Mouse (Mus musculus): ENCODE measurements around the gene Spata31d1a.

Spata31d1a gene

GRCm38 (mm10) chr13:59699131-59699530 lies 11.0 kb downstream of the Spata31d1a start:
- DNase-seq: no peak

GRCm38 (mm10) chr13:59695781-59696180 lies 14.3 kb downstream of the Spata31d1a start:
- DNase-seq: no peak

- no peak for DNase-seq
Observed at GRCm38 (mm10) chr13:59694008-59694407, 16.1 kb downstream of the Spata31d1a start, which contains the start of gene 4921517D22Rik. 4921517D22Rik (minus strand) TSS chr13:59694108.

GRCm38 (mm10) chr13:59691478-59691877 lies 18.7 kb downstream of the Spata31d1a start:
- DNase-seq: no peak

GRCm38 (mm10) chr13:59690576-59690975 lies 19.6 kb downstream of the Spata31d1a start:
- DNase-seq: no peak

- no peak for DNase-seq
Observed at GRCm38 (mm10) chr13:59689843-59690242, 20.3 kb downstream of the Spata31d1a start.

- no peak for DNase-seq
Observed at GRCm38 (mm10) chr13:59689313-59689712, 20.8 kb downstream of the Spata31d1a start.

GRCm38 (mm10) chr13:59688338-59688770 lies 21.8 kb downstream of the Spata31d1a start:
- DNase-seq: peak in 1 of 2 experiments; percentile 19

GRCm38 (mm10) chr13:59685236-59685635 lies 24.9 kb downstream of the Spata31d1a start:
- DNase-seq: no peak

- DNase-seq: no peak
Observed at GRCm38 (mm10) chr13:59682629-59683028, 27.5 kb downstream of the Spata31d1a start.

- DNase-seq: no peak
Observed at GRCm38 (mm10) chr13:59679908-59680307, 30.2 kb downstream of the Spata31d1a start.

- DNase-seq: no peak
Observed at GRCm38 (mm10) chr13:59679306-59679705, 30.8 kb downstream of the Spata31d1a start.

GRCm38 (mm10) chr13:59676316-59677229 lies 33.6 kb downstream of the Spata31d1a start:
- peak in 1 of 2 experiments; percentile 55 for DNase-seq

GRCm38 (mm10) chr13:59675151-59676011 lies 34.7 kb downstream of the Spata31d1a start, which contains the start of gene Golm1:
Golm1 (minus strand) TSS chr13:59675811.
- peak; percentile 63 to 81 for DNase-seq

GRCm38 (mm10) chr13:59674761-59675150 lies 35.4 kb downstream of the Spata31d1a start:
- peak in 1 of 2 experiments; percentile 14 for DNase-seq

- no peak for DNase-seq
Observed at GRCm38 (mm10) chr13:59674215-59674614, 35.9 kb downstream of the Spata31d1a start.

GRCm38 (mm10) chr13:59673597-59673996 lies 36.5 kb downstream of the Spata31d1a start:
- no peak for DNase-seq

- DNase-seq: no peak
Observed at GRCm38 (mm10) chr13:59672248-59672647, 37.9 kb downstream of the Spata31d1a start.

GRCm38 (mm10) chr13:59671521-59671920 lies 38.6 kb downstream of the Spata31d1a start:
- no peak for DNase-seq

GRCm38 (mm10) chr13:59669946-59670345 lies 40.2 kb downstream of the Spata31d1a start:
- no peak for DNase-seq

- peak; percentile 28 to 66 for DNase-seq
Observed at GRCm38 (mm10) chr13:59668501-59669093, 41.5 kb downstream of the Spata31d1a start.

GRCm38 (mm10) chr13:59667763-59668162 lies 42.4 kb downstream of the Spata31d1a start:
- no peak for DNase-seq

All from kidney, postnatal 25 days (tissue).